Mouse (Mus musculus) left cerebral cortex, adult 2 months (tissue): ENCODE measurements around the gene 1700001C02Rik. TPM values are rescaled to one million over a fixed set of nuclear protein-coding genes. Genes with fewer than 3 reads are reported as not detected.

Experiments
- DNase-seq, 2 experiments: peaks; one replicate each; pipeline ENCODE4 v3.0.0; 2021 to 2022; ENCODE audit warnings: low spot score in 2 of 2, mixed read lengths in 1 of 2; ENCODE audit errors: extremely low spot score in 1 of 2
- H3K27ac ChIP-seq: fragments of 200-600 bp; 2 replicates; pipeline ENCODE4 v1.8.1; 2022
- H3K4me3 ChIP-seq: fragments of 200-600 bp; 2 replicates; pipeline ENCODE4 v1.8.1; 2022
- CTCF ChIP-seq: fragments of 200-600 bp; IDR thresholded peaks from 2 replicates; pipeline ENCODE4 v1.8.1; 2022; ENCODE audit warnings: antibody characterized with exemption, mild to moderate bottlenecking, moderate library complexity
- intact Hi-C: fragments of 180-260 bp; cut with DNase I; formaldehyde crosslinking; loops from one replicate; pipeline ENCODE4 v1.15.1; 2025
- total RNA-seq, 2 experiments: library from RNA; stranded (reverse); gene quantifications; 2 replicates each; pipeline ENCODE4 v1.2.3; 2021

Gene 1700001C02Rik
- total RNA-seq, 2 experiments from 2014 or later, result not detected

DNA sequence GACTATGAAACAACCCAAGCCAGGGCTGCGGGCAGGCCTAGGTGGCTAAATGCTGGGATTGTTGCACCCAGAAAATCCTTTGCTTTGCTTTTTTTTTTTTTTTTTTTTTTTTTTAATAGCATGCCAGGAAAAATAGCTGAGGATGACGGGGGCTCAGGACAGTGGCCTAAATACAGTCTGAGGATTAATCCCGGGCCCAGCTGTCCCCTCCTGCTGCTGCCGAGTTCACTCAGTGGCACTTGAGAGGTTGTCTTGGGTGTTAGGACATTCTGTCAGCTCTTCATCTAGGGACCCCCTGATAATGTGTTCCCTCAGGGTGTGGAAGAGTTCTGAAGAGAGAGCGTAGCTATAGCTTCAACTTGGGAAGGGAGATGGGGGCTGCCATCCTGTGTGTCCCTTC, 61.3 kb downstream of the 1700001C02Rik start:
- intact Hi-C loops, result no loop called here
- TF ChIP-seq CTCF, result no peak
- DNase-seq, result no peak
- H3K4me3 ChIP-seq, result no peak overlapping the region
- no peak overlapping the region for H3K27ac ChIP-seq

DNA sequence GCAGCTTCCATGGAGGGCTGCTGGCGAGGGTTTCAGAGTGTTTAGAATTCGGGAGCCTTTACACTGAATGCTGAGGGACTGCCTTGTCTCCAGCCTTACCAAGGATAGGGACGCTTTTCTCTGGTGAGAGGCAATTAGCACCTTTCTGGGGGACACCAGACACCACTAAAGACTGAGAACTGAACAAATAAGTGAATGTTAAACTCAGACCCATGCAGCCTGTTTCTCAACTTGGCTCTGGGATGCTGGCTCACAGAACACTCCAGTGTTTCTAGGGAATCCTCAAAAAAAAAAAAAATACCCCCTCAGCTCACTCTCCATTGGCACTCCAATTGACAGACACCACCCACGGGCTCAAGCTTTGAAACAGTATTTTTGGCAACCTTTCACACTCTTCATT, 63.1 kb downstream of the 1700001C02Rik start:
- no peak for TF ChIP-seq CTCF
- intact Hi-C loops, result no loop called here

More for the DNA sequence above, 63.1 kb downstream of the 1700001C02Rik start:
- Histone ChIP-seq H3K4me3 (no peak overlapping the region), H3K27ac (no peak overlapping the region)
- DNase-seq, result no peak

Other genes with a start within 250 kb of the 1700001C02Rik start
- 10 to 100 TPM; 47.7 to 49.2 TPM for gene Selenoi, start 233.5 kb upstream of the 1700001C02Rik start, total RNA-seq
- gene Drc1, start 184.7 kb upstream of the 1700001C02Rik start, total RNA-seq, result 10 to 100 TPM; 15.2 to 19.2 TPM
- gene Otof, start 4.1 kb upstream of the 1700001C02Rik start, total RNA-seq, result 10 to 100 TPM; 20.7 to 27.5 TPM
- not detected for gene Cib4, start 79.8 kb downstream of the 1700001C02Rik start, total RNA-seq
- gene Kcnk3, start 122.1 kb downstream of the 1700001C02Rik start, total RNA-seq, result 10 to 100 TPM; 22.4 to 23.1 TPM
- 10 to 100 TPM; 42.2 to 45.6 TPM for gene Slc35f6, start 181.9 kb downstream of the 1700001C02Rik start, total RNA-seq
- gene Cenpa, start 200.7 kb downstream of the 1700001C02Rik start, total RNA-seq, result 1 to 10 TPM; 5.5 to 6.2 TPM
- 10 to 100 TPM; 21.2 to 27.3 TPM for gene Dpysl5, start 245.5 kb downstream of the 1700001C02Rik start, total RNA-seq